Comparison of ENCODE assay signal across 9 mouse cellular contexts in the genomic region with DNA sequence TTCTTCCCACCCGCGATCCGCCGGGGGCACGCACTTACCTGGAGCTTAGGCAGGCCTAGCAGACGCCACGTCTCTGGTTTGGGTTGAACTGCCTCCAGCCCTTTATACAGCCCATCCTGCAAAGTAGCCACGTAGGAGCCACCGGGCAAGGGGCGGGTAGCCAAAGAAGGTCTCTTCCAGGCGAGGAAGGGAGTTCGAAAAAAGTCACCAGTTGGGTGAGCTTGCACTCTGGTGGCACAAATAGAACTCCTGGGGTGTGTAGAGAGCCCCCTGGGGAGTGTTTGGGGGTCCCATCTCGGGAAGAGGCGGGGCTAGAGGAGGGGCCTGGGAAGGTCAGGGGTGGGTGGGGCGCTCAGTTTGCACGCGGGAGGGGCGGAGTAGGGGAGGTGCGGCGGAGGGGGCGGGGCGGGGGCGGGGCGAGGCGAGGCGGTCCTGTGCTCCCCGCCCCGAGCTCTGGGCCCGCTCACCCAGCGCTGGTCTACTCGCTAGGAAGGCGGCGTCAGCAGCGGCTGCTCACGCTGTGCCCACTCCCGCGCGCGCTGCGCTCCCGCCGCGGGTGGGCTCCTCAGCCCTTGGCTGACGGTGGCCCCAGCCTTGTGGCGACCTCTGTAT. TPM values are rescaled to one million over a fixed set of nuclear protein-coding genes. Genes with fewer than 3 reads are reported as not detected.
DNase-seq lines count a peak whose midpoint lies in the region; ATAC-seq lines count a peak whose summit lies in the region.
"Had no signal": no experiment of that assay in that cellular context is flagged by ENCODE, and none has a peak within 500 bp of the region (broad histone marks: within the 10 kb centered on the region; RNA-seq: fewer than 3 reads in every experiment).

A gene (plus strand): TSS at position 467 of the 612 bp plus-strand sequence.

- WGBS in limb, embryonic 13.5 days = 1% methylated on average over 43 of the region's 45 CpGs
- 1% methylated on average over 16 of the region's 45 CpGs for WGBS in midbrain, embryonic 15.5 days
- under 1% methylated on average over 30 of the region's 45 CpGs for WGBS in stomach, embryonic 14.5 days

- peak within 1 kb of the TSS; percentile 89 for H3K4me2 ChIP-seq in limb, embryonic 13.5 days (replicated peaks)
- peak within 1 kb of the TSS; percentile 99 for H3K4me2 ChIP-seq in midbrain, embryonic 15.5 days
- peak within 1 kb of the TSS; percentile 83 for H3K4me2 ChIP-seq in stomach, embryonic 14.5 days (replicated peaks; ENCODE audit: low read depth, low read length)

- H3K9ac ChIP-seq in limb, embryonic 13.5 days = peak within 1 kb of the TSS; percentile 84
- peak within 1 kb of the TSS; percentile 51 for H3K9ac ChIP-seq in midbrain, embryonic 15.5 days
- H3K9ac ChIP-seq in stomach, embryonic 14.5 days (replicated peaks; ENCODE audit: low read depth, low read length) = peak within 1 kb of the TSS; percentile 49

- H3K27me3 ChIP-seq in limb, embryonic 13.5 days = no peaks in the 10 kb centered on the region
- H3K27me3 ChIP-seq in midbrain, embryonic 15.5 days (replicated peaks) = no peaks in the 10 kb centered on the region; the same call in 1 of the 2 replicates
- no peaks in the 10 kb centered on the region for H3K27me3 ChIP-seq in stomach, embryonic 14.5 days (ENCODE audit: control insufficient read depth, insufficient read depth, low read length)

- DNase-seq in thymus, postnatal 25 days = peak; percentile 2
- no peak for DNase-seq in thymus, postnatal 14 days
- peak; percentile 88 for DNase-seq in embryo, embryonic 9.5 days (ENCODE audit: extremely low spot score)
- peak; percentile 80 to 87 for DNase-seq in heart, adult 18-20 months
- peak; percentile 88 for DNase-seq in kidney, adult 18-20 months

- peaks cover 20% of the 10 kb centered on the region for H3K36me3 ChIP-seq in limb, embryonic 13.5 days
- H3K36me3 ChIP-seq in midbrain, embryonic 15.5 days (replicated peaks) = no peaks in the 10 kb centered on the region
- H3K36me3 ChIP-seq in stomach, embryonic 14.5 days (ENCODE audit: control insufficient read depth, insufficient read depth, low read length) = peaks cover 3% of the 10 kb centered on the region; the same call in 1 of the 2 replicates

- no peaks in the 10 kb centered on the region for H3K9me3 ChIP-seq in limb, embryonic 13.5 days
- H3K9me3 ChIP-seq in midbrain, embryonic 15.5 days = no peaks in the 10 kb centered on the region
- no peaks in the 10 kb centered on the region for H3K9me3 ChIP-seq in stomach, embryonic 14.5 days (ENCODE audit: control insufficient read depth, low read depth, low read length)

- H3K27ac ChIP-seq in limb, embryonic 13.5 days = peak within 1 kb of the TSS; percentile 90
- no peak within 1 kb of the TSS for H3K27ac ChIP-seq in midbrain, embryonic 15.5 days
- H3K27ac ChIP-seq in stomach, embryonic 14.5 days (ENCODE audit: low read length) = peak within 1 kb of the TSS; percentile 80

- H3K4me1 ChIP-seq in limb, embryonic 13.5 days = peaks cover 31% of the 10 kb centered on the region
- H3K4me1 ChIP-seq in midbrain, embryonic 15.5 days = peaks cover 13% of the 10 kb centered on the region
- H3K4me1 ChIP-seq in stomach, embryonic 14.5 days (ENCODE audit: control insufficient read depth, insufficient read depth, low read length) = no peaks in the 10 kb centered on the region

- H3K4me3 ChIP-seq in limb, embryonic 13.5 days = peak within 1 kb of the TSS; percentile 77
- peak within 1 kb of the TSS; percentile 58 for H3K4me3 ChIP-seq in midbrain, embryonic 15.5 days
- peak within 1 kb of the TSS; percentile 54 for H3K4me3 ChIP-seq in stomach, embryonic 14.5 days (ENCODE audit: low read depth, low read length)

- ATAC-seq in limb, embryonic 13.5 days (ENCODE audit: low FRiP score, low read depth) = peak; percentile 92
- ATAC-seq in midbrain, embryonic 15.5 days (replicated peaks) = peak; percentile 91
- peak; percentile 94 for ATAC-seq in stomach, embryonic 14.5 days (ENCODE audit: insufficient number of reproducible peaks, insufficient read depth, low FRiP score, low read depth)

RNA-seq across cellular contexts. Expression of the gene that starts here (rescaled TPM):
- total RNA-seq in heart, adult 18-20 months (2021) = 1 to 10 TPM; 4.7 to 6.9 TPM
- 39.4 and 42.2 TPM in 2 replicates for polyA plus RNA-seq in limb, embryonic 13.5 days (2015; fragmentation: Nextera tagmentation; extraction: Ambion mirVana)
- 6.5 and 8.7 TPM in 2 replicates for polyA plus RNA-seq in midbrain, embryonic 15.5 days (2015; fragmentation: Nextera tagmentation; extraction: Ambion mirVana)
- 24.6 and 24.9 TPM in 2 replicates for polyA plus RNA-seq in stomach, embryonic 14.5 days (2014; fragmentation: Nextera tagmentation; extraction: Ambion mirVana)
- total RNA-seq: MEL had no signal
